Mouse (Mus musculus) testis, adult 2 months (tissue): ENCODE measurements around the gene Gucd1. TPM values are rescaled to one million over a fixed set of nuclear protein-coding genes. Genes with fewer than 3 reads are reported as not detected.

ENCODE experiments used
- H3K27ac ChIP-seq: fragments of 200-500 bp; 2 replicates; pipeline ENCODE4 v1.5.1; 2012; ENCODE audit warnings: low read depth, low read length; ENCODE audit not compliant: control insufficient read depth, insufficient read depth
- H3K27me3 ChIP-seq: fragments of 200-500 bp; 2 replicates; pipeline ENCODE4 v1.6.1; 2012; ENCODE audit warnings: mild to moderate bottlenecking, low read length, moderate library complexity; ENCODE audit not compliant: control insufficient read depth, insufficient read depth
- H3K36me3 ChIP-seq: fragments of 200-500 bp; 2 replicates; pipeline ENCODE4 v1.6.1; 2012; ENCODE audit warnings: mild to moderate bottlenecking, low read length; ENCODE audit not compliant: control insufficient read depth, insufficient read depth
- H3K4me1 ChIP-seq: fragments of 200-500 bp; 2 replicates; pipeline ENCODE4 v1.6.1; 2012; ENCODE audit warnings: low read length; ENCODE audit not compliant: control insufficient read depth, insufficient read depth
- H3K4me3 ChIP-seq: fragments of 200-500 bp; 2 replicates; pipeline ENCODE4 v1.5.1; 2012; ENCODE audit warnings: low read depth, mild to moderate bottlenecking, low read length, moderate library complexity, mixed read lengths; ENCODE audit not compliant: control insufficient read depth
- CTCF ChIP-seq: fragments of 200-500 bp; IDR thresholded peaks from 2 replicates; pipeline ENCODE4 v1.5.1; 2012; ENCODE audit warnings: low read depth, mild to moderate bottlenecking, inconsistent platforms, low read length, moderate library complexity; ENCODE audit not compliant: control insufficient read depth, insufficient read depth, insufficient replicate concordance
- POLR2A ChIP-seq: fragments of 200-500 bp; IDR thresholded peaks from 2 replicates; pipeline ENCODE4 v1.6.1; 2012; ENCODE audit warnings: low read depth, mild to moderate bottlenecking, inconsistent platforms, low read length, moderate library complexity; ENCODE audit not compliant: control insufficient read depth
- polyA plus RNA-seq: library from polyadenylated mRNA; depleted of rRNA; stranded (reverse); fragments of >200 nt; gene quantifications from 2 replicates; pipeline ENCODE4 v1.2.3, GENCODE M21; 2012

The Gucd1 gene
- polyA plus RNA-seq, 1 experiment = 15.1 TPM

DNA sequence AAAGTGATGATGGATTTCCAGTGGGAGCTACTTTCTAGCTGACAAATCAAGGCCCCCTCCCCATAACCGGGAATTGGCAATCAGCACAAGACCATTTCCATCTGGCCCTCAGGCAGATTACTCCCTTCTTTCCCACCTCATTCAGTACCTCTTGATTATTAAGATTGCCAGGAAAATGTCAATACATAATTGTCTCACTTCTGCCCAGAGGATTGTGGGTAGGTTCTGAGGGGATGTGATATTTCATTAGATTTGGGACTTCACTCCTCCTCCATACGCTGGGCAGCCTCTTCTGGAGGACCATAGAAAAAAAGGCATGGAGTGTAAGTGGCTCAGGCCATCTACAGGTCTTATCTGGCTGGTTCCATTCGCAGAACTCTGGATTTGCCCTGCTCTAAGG, 185.5 kb downstream of the Gucd1 start:
- no peaks in the 10 kb centered on the region for H3K27me3 ChIP-seq
- no peaks in the 10 kb centered on the region for H3K36me3 ChIP-seq
- no peak overlapping the region for H3K27ac ChIP-seq
- peaks cover 12% of the 10 kb centered on the region for H3K4me1 ChIP-seq
- TF ChIP-seq POLR2A (no peak), CTCF (no peak)
- no peak overlapping the region for H3K4me3 ChIP-seq

- Histone ChIP-seq H3K4me3 (no peak overlapping the region), H3K4me1 (peaks cover 6% of the 10 kb centered on the region), H3K36me3 (no peaks in the 10 kb centered on the region), H3K27me3 (no peaks in the 10 kb centered on the region), H3K27ac (no peak overlapping the region)
- no peak for TF ChIP-seq CTCF
- TF ChIP-seq POLR2A = no peak
Measured at GRCm38 (mm10) chr10:75328201-75328704, 189.5 kb downstream of the Gucd1 start.

DNA sequence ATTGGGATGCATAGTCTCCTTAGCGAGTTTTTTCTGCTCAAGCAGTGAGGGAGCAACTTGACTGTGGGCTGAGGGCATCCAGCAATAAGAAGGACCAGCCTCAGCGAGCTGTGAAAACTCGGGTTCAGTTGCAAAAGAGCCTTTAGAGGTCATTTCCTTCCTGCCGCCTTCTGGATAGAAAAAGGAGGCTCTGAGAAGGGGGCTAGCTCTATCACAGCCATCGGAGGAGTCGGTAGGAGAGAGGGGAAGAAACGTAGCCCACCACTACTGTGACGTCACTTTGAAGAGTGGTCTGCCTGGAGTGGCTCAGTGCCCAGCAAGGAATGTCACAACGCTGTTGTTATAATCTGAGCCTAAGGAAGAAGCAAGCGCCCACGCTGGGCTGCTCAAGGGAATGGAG, 190.7 kb downstream of the Gucd1 start:
- TF ChIP-seq CTCF (no peak), POLR2A (no peak)
- H3K4me3 ChIP-seq = no peak overlapping the region
- peaks cover 2% of the 10 kb centered on the region for H3K4me1 ChIP-seq
- no peaks in the 10 kb centered on the region for H3K27me3 ChIP-seq
- no peak overlapping the region for H3K27ac ChIP-seq
- H3K36me3 ChIP-seq = no peaks in the 10 kb centered on the region

DNA sequence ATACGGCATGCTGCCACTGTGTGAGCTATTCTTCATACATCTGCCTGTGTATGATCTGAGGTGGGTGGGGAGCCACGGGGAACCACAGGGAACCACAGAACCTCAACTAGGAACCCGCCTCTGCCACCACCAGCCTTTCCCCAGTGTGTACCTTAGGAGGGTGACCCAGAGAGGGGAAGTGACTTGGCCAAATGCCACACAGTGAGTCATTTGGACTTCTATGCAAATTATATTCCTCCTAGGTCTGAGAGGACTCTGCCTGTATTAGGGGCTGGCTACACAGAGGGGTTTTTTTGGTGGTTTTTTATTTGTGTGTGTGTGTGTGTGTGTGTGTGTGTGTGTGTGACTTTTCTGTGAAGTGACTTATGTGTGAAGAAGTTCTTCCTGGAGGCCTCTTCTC, 191.2 kb downstream of the Gucd1 start:
- Histone ChIP-seq H3K4me1 (peaks cover 2% of the 10 kb centered on the region), H3K27ac (no peak overlapping the region), H3K4me3 (no peak overlapping the region), H3K36me3 (no peaks in the 10 kb centered on the region), H3K27me3 (no peaks in the 10 kb centered on the region)
- TF ChIP-seq POLR2A (no peak), CTCF (no peak)

- Histone ChIP-seq H3K36me3 (no peaks in the 10 kb centered on the region), H3K4me1 (peaks cover 2% of the 10 kb centered on the region), H3K4me3 (no peak overlapping the region), H3K27me3 (no peaks in the 10 kb centered on the region), H3K27ac (no peak overlapping the region)
- TF ChIP-seq POLR2A = no peak
- TF ChIP-seq CTCF = no peak
Measured at GRCm38 (mm10) chr10:75325821-75326220, 192.0 kb downstream of the Gucd1 start.

DNA sequence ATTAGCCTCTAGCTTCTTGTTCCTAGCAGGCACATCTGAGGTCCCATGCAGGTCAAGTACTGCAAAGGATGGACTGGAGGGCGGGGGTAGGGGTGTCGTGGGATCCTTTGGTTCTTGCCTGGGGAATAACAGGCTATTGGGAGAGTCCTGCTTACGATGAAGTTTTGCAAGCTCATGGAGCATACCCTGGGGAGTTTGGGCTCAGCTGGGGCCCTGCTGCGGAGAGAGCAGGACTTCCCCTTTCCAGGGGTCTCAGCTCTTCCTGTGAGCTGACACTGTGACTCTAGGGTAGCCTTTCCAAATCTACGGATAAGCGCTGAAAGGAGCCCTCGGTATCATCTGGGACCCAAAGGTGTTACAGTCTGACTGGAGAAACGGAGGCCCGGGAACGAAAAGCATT, 193.4 kb downstream of the Gucd1 start:
- Histone ChIP-seq H3K36me3 (no peaks in the 10 kb centered on the region), H3K27me3 (no peaks in the 10 kb centered on the region), H3K4me1 (peaks cover 2% of the 10 kb centered on the region), H3K4me3 (no peak overlapping the region), H3K27ac (no peak overlapping the region)
- TF ChIP-seq CTCF (no peak), POLR2A (no peak)

GRCm38 (mm10) chr10:75323986-75324385, 193.8 kb downstream of the Gucd1 start:
- H3K27ac ChIP-seq = no peak overlapping the region
- H3K4me1 ChIP-seq = peaks cover 2% of the 10 kb centered on the region
- H3K4me3 ChIP-seq = no peak overlapping the region
- no peak for TF ChIP-seq POLR2A
- no peak for TF ChIP-seq CTCF
- no peaks in the 10 kb centered on the region for H3K27me3 ChIP-seq
- no peaks in the 10 kb centered on the region for H3K36me3 ChIP-seq

GRCm38 (mm10) chr10:75322966-75323365, 194.8 kb downstream of the Gucd1 start:
- peaks cover 2% of the 10 kb centered on the region for H3K4me1 ChIP-seq
- H3K27me3 ChIP-seq = no peaks in the 10 kb centered on the region
- no peak overlapping the region for H3K4me3 ChIP-seq
- no peak for TF ChIP-seq CTCF
- TF ChIP-seq POLR2A = no peak
- no peaks in the 10 kb centered on the region for H3K36me3 ChIP-seq
- no peak overlapping the region for H3K27ac ChIP-seq
